Mouse (Mus musculus) intestine, postnatal 0 days (tissue): Measurements from ENCODE around the gene Mettl1. TPM values are rescaled to one million over a fixed set of nuclear protein-coding genes. Genes with fewer than 3 reads are reported as not detected.

ENCODE experiments used
- ATAC-seq: fragments of 200-750 bp; cut with Nextera tagmentation; 2 replicates; pipeline ENCODE4 v1.8.0; 2017; ENCODE audit warnings: mild to moderate bottlenecking, moderate TSS enrichment, moderate library complexity
- H3K27ac ChIP-seq: fragments of 300-500 bp; sonication (generic); 2 replicates; pipeline ENCODE4 v1.5.1; 2014; ENCODE audit warnings: mild to moderate bottlenecking, low read depth, low read length, moderate library complexity
- H3K27me3 ChIP-seq: fragments of 300-500 bp; sonication (generic); replicated peaks from 2 replicates; pipeline ENCODE4 v1.6.1; 2014; ENCODE audit warnings: low read length, mixed read lengths; ENCODE audit not compliant: control insufficient read depth, insufficient read depth
- H3K36me3 ChIP-seq: fragments of 300-500 bp; sonication (generic); 2 replicates; pipeline ENCODE4 v1.6.1; 2014; ENCODE audit warnings: mild to moderate bottlenecking, moderate library complexity; ENCODE audit not compliant: control insufficient read depth, insufficient read depth
- H3K4me1 ChIP-seq: fragments of 300-500 bp; sonication (generic); replicated peaks from 2 replicates; pipeline ENCODE4 v1.6.1; 2014; ENCODE audit warnings: antibody characterized with exemption, low read length, mixed read lengths; ENCODE audit not compliant: control insufficient read depth, insufficient read depth
- H3K4me2 ChIP-seq: fragments of 300-500 bp; sonication (generic); replicated peaks from 2 replicates; pipeline ENCODE4 v1.6.1; 2014; ENCODE audit warnings: low read depth, mild to moderate bottlenecking, moderate library complexity
- H3K4me3 ChIP-seq: fragments of 300-500 bp; sonication (generic); 2 replicates; pipeline ENCODE4 v1.5.1; 2014; ENCODE audit warnings: low read depth, low read length
- H3K9ac ChIP-seq: fragments of 300-500 bp; sonication (generic); 2 replicates; pipeline ENCODE4 v1.6.1; 2014; ENCODE audit warnings: mild to moderate bottlenecking, low read depth, low read length
- H3K9me3 ChIP-seq: fragments of 300-500 bp; sonication (generic); 2 replicates; pipeline ENCODE4 v1.6.1; 2016; ENCODE audit warnings: mixed run types; ENCODE audit not compliant: control insufficient read depth
- CTCF ChIP-seq: sonication (generic); IDR thresholded peaks from 2 replicates; pipeline ENCODE4 v1.5.1; 2016; ENCODE audit warnings: low read depth, mild to moderate bottlenecking, control low read depth, antibody characterized with exemption, moderate library complexity
- WGBS: fragments of 180-500 bp; shearing (Covaris S2); extraction: QIAGEN DNeasy Blood & Tissue Kit; methylation state at CpG from one replicate; pipeline ENCODE4 v1.1.7; 2014; 5-methylcytosine and 5-hydroxymethylcytosine counted together
- polyA plus RNA-seq: library from polyadenylated mRNA; unstranded; fragments of >200 nt; fragmentation: Nextera tagmentation; extraction: Ambion mirVana; gene quantifications from 2 replicates; pipeline ENCODE4 v1.2.1, GENCODE M21; 2015

The Mettl1 gene
- polyA plus RNA-seq, 1 experiment from 2014 or later: 19.8 TPM

- Histone ChIP-seq H3K4me1 (no peaks in the 10 kb centered on the region), H3K36me3 (peaks cover 10% of the 10 kb centered on the region), H3K27ac (no peak overlapping the region), H3K9me3 (no peaks in the 10 kb centered on the region), H3K4me2 (no peak overlapping the region), H3K27me3 (peaks cover 17% of the 10 kb centered on the region), H3K9ac (no peak overlapping the region), H3K4me3 (no peak overlapping the region)
- no peak for ATAC-seq
- WGBS: 72% methylated on average over 4 of the region's 4 CpGs
- 0 out of 2 replicates have a peak, but pooled peaks have one; percentile 7 for TF ChIP-seq CTCF
Observed at GRCm38 (mm10) chr10:127054646-127055045, 13.4 kb downstream of the Mettl1 start.

GRCm38 (mm10) chr10:127055406-127055805 lies 14.2 kb downstream of the Mettl1 start:
- H3K4me1 ChIP-seq: no peaks in the 10 kb centered on the region
- no peak overlapping the region for H3K27ac ChIP-seq
- H3K4me3 ChIP-seq: no peak overlapping the region
- TF ChIP-seq CTCF: no peak
- H3K36me3 ChIP-seq: peaks cover 10% of the 10 kb centered on the region
- ATAC-seq: no peak
- 79% methylated on average over 8 of the region's 8 CpGs for WGBS
- H3K9me3 ChIP-seq: no peaks in the 10 kb centered on the region
- H3K9ac ChIP-seq: no peak overlapping the region
- peaks cover 10% of the 10 kb centered on the region for H3K27me3 ChIP-seq
- H3K4me2 ChIP-seq: no peak overlapping the region

GRCm38 (mm10) chr10:127056490-127056889 lies 15.3 kb downstream of the Mettl1 start:
- no peaks in the 10 kb centered on the region for H3K9me3 ChIP-seq
- TF ChIP-seq CTCF: no peak
- peaks cover 1% of the 10 kb centered on the region; the same call in 1 of the 2 replicates for H3K27me3 ChIP-seq
- no peak overlapping the region for H3K27ac ChIP-seq
- no peak overlapping the region for H3K4me2 ChIP-seq
- 83% methylated on average over 20 of the region's 20 CpGs for WGBS
- H3K36me3 ChIP-seq: peaks cover 10% of the 10 kb centered on the region
- no peaks in the 10 kb centered on the region for H3K4me1 ChIP-seq
- no peak overlapping the region for H3K4me3 ChIP-seq
- no peak for ATAC-seq
- H3K9ac ChIP-seq: no peak overlapping the region

GRCm38 (mm10) chr10:127058161-127058560 lies 16.9 kb downstream of the Mettl1 start:
- Histone ChIP-seq H3K9me3 (no peaks in the 10 kb centered on the region), H3K4me3 (peak overlapping the region; percentile 78; the same call in 1 of the 2 replicates), H3K4me1 (no peaks in the 10 kb centered on the region), H3K27ac (no peak overlapping the region), H3K27me3 (no peaks in the 10 kb centered on the region), H3K4me2 (peak overlapping the region; percentile 100), H3K9ac (no peak overlapping the region), H3K36me3 (peaks cover 10% of the 10 kb centered on the region)
- 2% methylated on average over 9 of the region's 9 CpGs for WGBS
- TF ChIP-seq CTCF: peak; percentile 99
- no peak; the same call in 1 of the 2 replicates for ATAC-seq

- no peak for ATAC-seq
- H3K4me1 ChIP-seq: no peaks in the 10 kb centered on the region
- H3K9ac ChIP-seq: no peak overlapping the region
- H3K27me3 ChIP-seq: no peaks in the 10 kb centered on the region
- TF ChIP-seq CTCF: no peak
- WGBS: 9% methylated on average over 8 of the region's 8 CpGs
- H3K4me2 ChIP-seq: peak overlapping the region; percentile 100
- peak overlapping the region; percentile 78 for H3K4me3 ChIP-seq
- H3K9me3 ChIP-seq: no peaks in the 10 kb centered on the region
- H3K36me3 ChIP-seq: peaks cover 10% of the 10 kb centered on the region
- no peak overlapping the region for H3K27ac ChIP-seq
Observed at GRCm38 (mm10) chr10:127058708-127059107, 17.5 kb downstream of the Mettl1 start.

- H3K4me2 ChIP-seq: peak overlapping the region; percentile 100
- under 1% methylated on average over 43 of the region's 92 CpGs for WGBS
- H3K27me3 ChIP-seq: no peaks in the 10 kb centered on the region
- no peaks in the 10 kb centered on the region for H3K9me3 ChIP-seq
- peaks cover 10% of the 10 kb centered on the region for H3K36me3 ChIP-seq
- H3K9ac ChIP-seq: peak overlapping the region; percentile 64
- ATAC-seq: no peak
- TF ChIP-seq CTCF: no peak
- H3K4me3 ChIP-seq: peak overlapping the region; percentile 78
- no peak overlapping the region for H3K27ac ChIP-seq
- H3K4me1 ChIP-seq: 0 out of 2 replicates have a peak, but pooled peaks cover 2% of the 10 kb centered on the region
Observed at GRCm38 (mm10) chr10:127059174-127059967, 18.2 kb downstream of the Mettl1 start.
